Mouse (Mus musculus) embryonic facial prominence, embryonic 15.5 days (tissue): ENCODE results near the gene Rpn2. TPM values are rescaled to one million over a fixed set of nuclear protein-coding genes. Genes with fewer than 3 reads are reported as not detected.

Experiments
- ATAC-seq: fragments of 200-750 bp; cut with Nextera tagmentation; 2 replicates; pipeline ENCODE4 v1.8.0; 2017; ENCODE audit warnings: low read depth, moderate TSS enrichment; ENCODE audit not compliant: insufficient number of reproducible peaks, low FRiP score, low TSS enrichment
- H3K27ac ChIP-seq: fragments of 300-500 bp; sonication (generic); replicated peaks from 2 replicates; pipeline ENCODE4 v1.5.1; 2015; ENCODE audit warnings: mild to moderate bottlenecking, inconsistent platforms
- H3K27me3 ChIP-seq: fragments of 300-500 bp; sonication (generic); 2 replicates; pipeline ENCODE4 v1.6.1; 2015; ENCODE audit warnings: inconsistent platforms
- H3K36me3 ChIP-seq: fragments of 300-500 bp; sonication (generic); 2 replicates; pipeline ENCODE4 v1.6.1; 2015; ENCODE audit warnings: mild to moderate bottlenecking, inconsistent platforms
- H3K4me1 ChIP-seq: fragments of 300-500 bp; sonication (generic); 2 replicates; pipeline ENCODE4 v1.6.1; 2015; ENCODE audit warnings: inconsistent platforms
- H3K4me2 ChIP-seq: fragments of 300-500 bp; sonication (generic); replicated peaks from 2 replicates; pipeline ENCODE4 v1.6.1; 2015; ENCODE audit warnings: mild to moderate bottlenecking, inconsistent platforms
- H3K4me3 ChIP-seq: fragments of 300-500 bp; sonication (generic); replicated peaks from 2 replicates; pipeline ENCODE4 v1.5.1; 2015; ENCODE audit warnings: mild to moderate bottlenecking, inconsistent platforms
- H3K9ac ChIP-seq: fragments of 300-500 bp; sonication (generic); 2 replicates; pipeline ENCODE4 v1.6.1; 2015; ENCODE audit warnings: inconsistent platforms
- H3K9me3 ChIP-seq: fragments of 300-500 bp; sonication (generic); replicated peaks from 2 replicates; pipeline ENCODE4 v1.6.1; 2016; ENCODE audit warnings: inconsistent platforms
- WGBS: fragments of 180-500 bp; shearing (Covaris S2); methylation state at CpG from one replicate; pipeline ENCODE4 v1.1.7; 2015; 5-methylcytosine and 5-hydroxymethylcytosine counted together
- polyA plus RNA-seq: library from polyadenylated mRNA; unstranded; fragments of >200 nt; fragmentation: Nextera tagmentation; extraction: Ambion mirVana; gene quantifications from 2 replicates; pipeline ENCODE4 v1.2.1, GENCODE M21; 2015

The Rpn2 gene
- polyA plus RNA-seq, 1 experiment from 2014 or later, result 311 TPM

GRCm38 (mm10) chr2:157310963-157311637 is 32.3 kb downstream of the Rpn2 start:
- Histone ChIP-seq H3K4me1 (0 out of 2 replicates have a peak, but pooled peaks cover 2% of the 10 kb centered on the region), H3K27ac (no peak overlapping the region), H3K27me3 (no peaks in the 10 kb centered on the region), H3K36me3 (peaks cover 88% of the 10 kb centered on the region), H3K4me2 (no peak overlapping the region), H3K9me3 (no peaks in the 10 kb centered on the region), H3K9ac (no peak overlapping the region), H3K4me3 (no peak overlapping the region)
- 76% methylated on average over 6 of the region's 6 CpGs for WGBS
- ATAC-seq, result no peak

DNA sequence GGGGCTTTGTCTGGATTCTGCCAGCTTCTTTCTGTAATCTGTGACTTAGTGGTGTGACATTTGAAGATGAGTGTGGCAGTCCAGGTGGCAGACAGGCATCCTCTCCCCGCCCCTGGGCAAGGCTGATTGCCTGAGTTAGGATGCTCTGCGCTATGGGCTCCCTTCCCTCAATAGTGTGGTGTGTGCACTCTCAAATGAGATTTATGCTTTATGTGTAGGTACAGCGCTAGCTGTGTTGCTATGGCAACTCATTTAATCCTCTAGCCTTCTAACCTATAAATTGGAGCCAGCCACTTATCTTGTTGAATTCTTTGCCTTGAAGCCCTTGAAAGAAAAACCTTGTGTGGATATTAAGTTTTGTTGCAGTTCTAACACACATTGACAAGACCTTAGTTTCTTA is 34.9 kb downstream of the Rpn2 start:
- WGBS, result 90% methylated on average over 3 of the region's 3 CpGs

DNA sequence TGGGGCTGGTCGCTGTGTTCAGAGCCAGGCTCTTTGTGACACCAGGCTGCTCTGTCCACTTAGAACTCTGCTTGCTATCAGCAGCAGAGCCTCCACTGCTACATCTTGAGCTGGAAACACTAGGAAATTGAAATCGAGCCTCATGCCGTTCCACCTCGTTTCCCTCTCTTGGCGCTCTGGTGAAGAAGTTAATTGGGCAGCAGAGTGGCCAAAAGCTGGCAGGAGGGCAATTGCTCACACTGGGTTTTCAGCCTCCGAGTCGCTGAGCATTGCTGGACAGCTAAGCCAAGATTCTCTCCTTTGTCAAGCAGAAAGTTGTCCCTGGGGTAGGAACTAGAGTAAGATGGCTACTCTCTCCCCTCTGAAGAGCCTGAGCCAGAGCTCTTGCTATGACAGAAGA is 35.5 kb downstream of the Rpn2 start:
- ATAC-seq, result no peak
- Histone ChIP-seq H3K36me3 (peaks cover 85% of the 10 kb centered on the region), H3K4me2 (no peak overlapping the region), H3K4me3 (no peak overlapping the region), H3K27ac (no peak overlapping the region), H3K9ac (no peak overlapping the region), H3K27me3 (no peaks in the 10 kb centered on the region), H3K9me3 (no peaks in the 10 kb centered on the region), H3K4me1 (0 out of 2 replicates have a peak, but pooled peaks cover 4% of the 10 kb centered on the region)
- 81% methylated on average over 7 of the region's 7 CpGs for WGBS

More for the DNA sequence above, 34.9 kb downstream of the Rpn2 start:
- H3K27me3 ChIP-seq, result no peaks in the 10 kb centered on the region
- H3K9me3 ChIP-seq, result no peaks in the 10 kb centered on the region
- no peak overlapping the region for H3K4me3 ChIP-seq
- H3K4me2 ChIP-seq, result no peak overlapping the region
- H3K27ac ChIP-seq, result no peak overlapping the region
- H3K36me3 ChIP-seq, result peaks cover 89% of the 10 kb centered on the region
- ATAC-seq, result no peak
- H3K4me1 ChIP-seq, result 0 out of 2 replicates have a peak, but pooled peaks cover 4% of the 10 kb centered on the region
- H3K9ac ChIP-seq, result no peak overlapping the region

DNA sequence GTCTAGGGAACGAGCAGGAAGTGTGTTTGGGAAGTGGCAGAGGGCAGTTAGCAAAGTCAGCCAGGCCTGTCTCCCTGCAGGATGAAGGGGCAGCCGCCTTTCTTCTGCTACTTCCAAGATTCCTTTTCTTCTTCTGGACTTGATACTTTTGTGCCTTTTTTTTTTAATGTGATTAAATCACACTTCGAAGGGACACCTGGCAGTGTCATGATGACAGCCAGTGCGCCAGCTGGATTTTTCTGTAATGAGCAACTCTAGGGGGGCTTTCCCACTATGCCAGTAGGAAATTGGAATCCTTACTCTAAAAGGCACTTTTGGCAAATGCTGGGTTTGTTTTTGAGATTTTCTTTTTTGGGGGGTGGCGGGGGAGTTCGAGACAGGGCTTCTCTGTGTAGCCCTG is 36.7 kb downstream of the Rpn2 start:
- no peak overlapping the region for H3K4me2 ChIP-seq
- no peaks in the 10 kb centered on the region for H3K27me3 ChIP-seq
- no peaks in the 10 kb centered on the region for H3K9me3 ChIP-seq
- peaks cover 84% of the 10 kb centered on the region for H3K36me3 ChIP-seq
- no peak overlapping the region for H3K4me3 ChIP-seq
- no peak for ATAC-seq
- 88% methylated on average over 6 of the region's 6 CpGs for WGBS
- no peak overlapping the region for H3K9ac ChIP-seq
- 0 out of 2 replicates have a peak, but pooled peaks cover 8% of the 10 kb centered on the region for H3K4me1 ChIP-seq
- no peak overlapping the region for H3K27ac ChIP-seq

- 74% methylated on average over 14 of the region's 14 CpGs for WGBS
- ATAC-seq, result 0 out of 2 replicates have a peak, but pooled peaks have one; percentile 45
- Histone ChIP-seq H3K4me2 (no peak overlapping the region), H3K9ac (no peak overlapping the region), H3K4me3 (no peak overlapping the region), H3K27ac (no peak overlapping the region), H3K36me3 (peaks cover 84% of the 10 kb centered on the region), H3K9me3 (no peaks in the 10 kb centered on the region), H3K4me1 (0 out of 2 replicates have a peak, but pooled peaks cover 10% of the 10 kb centered on the region), H3K27me3 (no peaks in the 10 kb centered on the region)
Observed at GRCm38 (mm10) chr2:157316358-157316933, 37.6 kb downstream of the Rpn2 start.

- no peak overlapping the region for H3K9ac ChIP-seq
- peaks cover 83% of the 10 kb centered on the region for H3K36me3 ChIP-seq
- 76% methylated on average over 6 of the region's 6 CpGs for WGBS
- no peak overlapping the region for H3K4me3 ChIP-seq
- H3K4me2 ChIP-seq, result no peak overlapping the region
- no peak for ATAC-seq
- no peak overlapping the region for H3K27ac ChIP-seq
- no peaks in the 10 kb centered on the region for H3K27me3 ChIP-seq
- 0 out of 2 replicates have a peak, but pooled peaks cover 10% of the 10 kb centered on the region for H3K4me1 ChIP-seq
- H3K9me3 ChIP-seq, result no peaks in the 10 kb centered on the region
Observed at GRCm38 (mm10) chr2:157317220-157317619, 38.4 kb downstream of the Rpn2 start.

DNA sequence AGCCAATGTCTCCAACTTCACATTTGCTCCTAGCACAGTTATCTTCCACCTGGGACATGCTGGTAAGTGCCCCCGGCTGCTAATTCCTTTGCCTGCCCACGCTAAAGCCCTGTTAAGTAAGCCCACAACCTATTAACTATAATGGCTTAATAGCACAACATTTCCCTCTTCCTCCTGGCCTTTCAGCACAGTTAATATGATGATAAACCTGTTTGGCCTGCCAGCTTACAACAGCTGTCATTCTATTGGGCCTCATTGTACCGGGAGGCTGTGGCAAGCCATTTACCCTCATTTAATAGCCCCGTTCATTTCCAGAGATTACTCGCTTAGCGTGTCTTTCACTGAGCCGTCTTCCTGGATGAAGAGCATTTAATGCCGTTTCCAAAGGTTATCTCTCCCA is 41.3 kb downstream of the Rpn2 start:
- no peak overlapping the region for H3K9ac ChIP-seq
- H3K27ac ChIP-seq, result no peak overlapping the region
- H3K4me3 ChIP-seq, result no peak overlapping the region
- no peaks in the 10 kb centered on the region for H3K27me3 ChIP-seq
- 0 out of 2 replicates have a peak, but pooled peaks cover 10% of the 10 kb centered on the region for H3K4me1 ChIP-seq
- 69% methylated on average over 8 of the region's 8 CpGs for WGBS
- H3K4me2 ChIP-seq, result no peak overlapping the region
- peaks cover 83% of the 10 kb centered on the region for H3K36me3 ChIP-seq
- no peaks in the 10 kb centered on the region for H3K9me3 ChIP-seq
- ATAC-seq, result no peak

GRCm38 (mm10) chr2:157320886-157321285 is 42.1 kb downstream of the Rpn2 start:
- Histone ChIP-seq H3K27me3 (no peaks in the 10 kb centered on the region), H3K36me3 (peaks cover 85% of the 10 kb centered on the region), H3K27ac (no peak overlapping the region), H3K4me1 (0 out of 2 replicates have a peak, but pooled peaks cover 10% of the 10 kb centered on the region), H3K9ac (no peak overlapping the region), H3K4me2 (no peak overlapping the region), H3K4me3 (no peak overlapping the region), H3K9me3 (no peaks in the 10 kb centered on the region)
- 32% methylated on average over 5 of the region's 5 CpGs for WGBS
- ATAC-seq, result no peak

DNA sequence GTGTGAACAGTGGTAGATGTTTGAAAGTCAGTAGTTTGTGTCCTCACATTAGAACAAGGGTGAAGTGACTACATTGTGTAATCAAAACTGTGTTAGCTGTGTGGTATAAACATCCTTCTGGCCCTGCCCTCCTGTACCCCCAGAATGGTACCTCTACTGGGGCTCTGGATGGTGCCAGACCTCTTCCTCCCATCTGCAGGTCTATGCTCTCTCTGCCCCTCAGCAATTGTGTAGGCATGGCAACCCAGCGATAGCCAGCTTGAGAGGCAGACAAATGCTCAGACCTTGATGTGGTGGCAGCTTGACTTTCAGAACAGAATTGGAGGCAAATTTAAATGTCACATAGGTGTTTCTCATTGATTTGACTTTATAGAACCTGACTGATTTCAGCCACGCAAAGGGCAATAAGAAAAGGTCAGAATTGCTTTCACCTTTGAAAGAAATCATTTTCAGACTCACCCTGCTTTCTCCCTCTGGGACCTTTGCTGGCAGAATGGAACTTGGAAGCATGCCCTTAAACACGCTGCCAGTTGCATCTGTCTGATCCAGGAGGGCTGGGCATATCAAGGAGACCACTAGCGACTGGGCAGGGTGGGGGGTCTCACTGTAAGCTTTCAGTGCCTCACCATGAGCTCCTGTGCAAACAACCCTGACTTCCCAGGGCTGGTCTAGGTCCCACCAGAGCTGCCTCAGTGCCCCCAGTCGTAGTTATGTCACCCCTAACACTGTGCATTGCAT is 43.4 kb downstream of the Rpn2 start:
- H3K27ac ChIP-seq, result no peak overlapping the region
- H3K27me3 ChIP-seq, result no peaks in the 10 kb centered on the region
- no peak overlapping the region for H3K4me2 ChIP-seq
- 0 out of 2 replicates have a peak, but pooled peaks cover 6% of the 10 kb centered on the region for H3K4me1 ChIP-seq
- no peak overlapping the region for H3K4me3 ChIP-seq
- no peak overlapping the region for H3K9ac ChIP-seq
- H3K9me3 ChIP-seq, result no peaks in the 10 kb centered on the region
- ATAC-seq, result no peak
- 77% methylated on average over 5 of the region's 5 CpGs for WGBS
- H3K36me3 ChIP-seq, result peaks cover 90% of the 10 kb centered on the region

DNA sequence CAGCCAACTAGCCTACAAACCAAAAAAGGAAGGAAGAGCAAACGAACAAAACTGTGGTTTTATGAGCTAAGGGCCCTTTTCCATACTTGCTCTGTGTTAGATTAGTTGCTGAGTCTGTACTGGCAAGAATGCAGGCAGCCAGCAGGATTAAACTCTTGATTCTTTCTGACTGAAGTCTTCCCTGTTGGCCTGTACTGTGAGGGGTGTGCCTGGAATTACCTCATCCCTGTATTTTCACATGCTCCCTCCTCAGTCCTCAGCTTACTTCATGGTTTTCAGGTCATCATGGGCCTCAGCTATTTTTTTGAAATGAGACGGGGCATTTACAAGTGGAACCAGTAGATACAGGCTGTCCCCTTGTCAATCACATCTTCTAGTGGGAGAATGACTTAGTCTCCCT is 46.4 kb downstream of the Rpn2 start:
- H3K9me3 ChIP-seq, result no peaks in the 10 kb centered on the region
- no peak for ATAC-seq
- H3K4me3 ChIP-seq, result no peak overlapping the region
- no peaks in the 10 kb centered on the region for H3K27me3 ChIP-seq
- WGBS, result 58% methylated on average over 2 of the region's 2 CpGs
- H3K4me1 ChIP-seq, result 0 out of 2 replicates have a peak, but pooled peaks cover 5% of the 10 kb centered on the region
- H3K9ac ChIP-seq, result no peak overlapping the region
- H3K27ac ChIP-seq, result 0 out of 2 replicates have a peak overlapping the region, but pooled peaks have one; percentile 0
- no peak overlapping the region for H3K4me2 ChIP-seq
- peaks cover 77% of the 10 kb centered on the region for H3K36me3 ChIP-seq

- Histone ChIP-seq H3K4me2 (no peak overlapping the region), H3K27me3 (no peaks in the 10 kb centered on the region), H3K4me1 (no peaks in the 10 kb centered on the region), H3K27ac (no peak overlapping the region), H3K36me3 (peaks cover 50% of the 10 kb centered on the region), H3K4me3 (no peak overlapping the region), H3K9ac (no peak overlapping the region), H3K9me3 (no peaks in the 10 kb centered on the region)
- no peak for ATAC-seq
- 47% methylated on average over 5 of the region's 5 CpGs for WGBS
Observed at GRCm38 (mm10) chr2:157328106-157328505, 49.3 kb downstream of the Rpn2 start.
